Mouse (Mus musculus) intestine, embryonic 16.5 days (tissue): ENCODE measurements at regions not wholly inside any gene's neighbourhood (a gene's known extent, or its start where the extent isn't known, plus 50 kb on each side); places are given as distances from the start of the nearest gene placed in this dataset.
A peak's percentile ranks its signal among the peaks of the same experiment; 100 is the strongest.

ENCODE experiments used
- ATAC-seq: fragments of 200-750 bp; cut with Nextera tagmentation; 2 replicates; pipeline ENCODE4 v1.8.0; 2017; ENCODE audit warnings: moderate TSS enrichment, moderate library complexity
- H3K27ac ChIP-seq: fragments of 300-500 bp; sonication (generic); 2 replicates; pipeline ENCODE4 v1.5.1; 2014; ENCODE audit warnings: mild to moderate bottlenecking, low read length
- H3K27me3 ChIP-seq: fragments of 300-500 bp; sonication (generic); replicated peaks from 2 replicates; pipeline ENCODE4 v1.6.1; 2014; ENCODE audit warnings: low read length, control low read depth, mixed read lengths; ENCODE audit not compliant: control insufficient read depth, insufficient read depth
- H3K36me3 ChIP-seq: fragments of 300-500 bp; sonication (generic); 2 replicates; pipeline ENCODE4 v1.6.1; 2014; ENCODE audit warnings: low read length, control low read depth; ENCODE audit not compliant: control insufficient read depth, insufficient read depth
- H3K4me1 ChIP-seq: fragments of 300-500 bp; sonication (generic); 2 replicates; pipeline ENCODE4 v1.6.1; 2014; ENCODE audit warnings: low read length, control low read depth, mixed read lengths; ENCODE audit not compliant: control insufficient read depth, insufficient read depth
- H3K4me2 ChIP-seq: fragments of 300-500 bp; sonication (generic); 2 replicates; pipeline ENCODE4 v1.6.1; 2014; ENCODE audit warnings: low read depth, low read length, control low read depth
- H3K4me3 ChIP-seq: fragments of 300-500 bp; sonication (generic); 2 replicates; pipeline ENCODE4 v1.5.1; 2014; ENCODE audit warnings: mild to moderate bottlenecking, low read length
- H3K9ac ChIP-seq: fragments of 300-500 bp; sonication (generic); 2 replicates; pipeline ENCODE4 v1.6.1; 2014; ENCODE audit warnings: low read depth, low read length
- H3K9me3 ChIP-seq: fragments of 300-500 bp; sonication (generic); 2 replicates; pipeline ENCODE4 v1.6.1; 2016; ENCODE audit warnings: low read length, control low read depth; ENCODE audit not compliant: control insufficient read depth
- WGBS: fragments of 180-500 bp; shearing (Covaris S2); extraction: QIAGEN DNeasy Blood & Tissue Kit; methylation state at CpG from one replicate; pipeline ENCODE4 v1.1.7; 2014; 5-methylcytosine and 5-hydroxymethylcytosine counted together

GRCm38 (mm10) chr6:98775780-98776179, 433.2 kb upstream of the Gm765 start:
- no peak for ATAC-seq
- no peaks in the 10 kb centered on the region for H3K36me3 ChIP-seq
- H3K27me3 ChIP-seq: no peaks in the 10 kb centered on the region
- no peaks in the 10 kb centered on the region for H3K4me1 ChIP-seq
- H3K9ac ChIP-seq: no peak overlapping the region
- WGBS: 81% methylated on average over 1 of the region's 1 CpGs
- no peak overlapping the region for H3K4me3 ChIP-seq
- no peak overlapping the region for H3K4me2 ChIP-seq
- H3K27ac ChIP-seq: no peak overlapping the region
- H3K9me3 ChIP-seq: no peaks in the 10 kb centered on the region

GRCm38 (mm10) chr6:98769999-98770398, 427.4 kb upstream of the Gm765 start:
- Histone ChIP-seq H3K9me3 (no peaks in the 10 kb centered on the region), H3K27me3 (no peaks in the 10 kb centered on the region), H3K27ac (no peak overlapping the region), H3K4me3 (no peak overlapping the region), H3K4me2 (no peak overlapping the region), H3K36me3 (no peaks in the 10 kb centered on the region), H3K9ac (no peak overlapping the region), H3K4me1 (no peaks in the 10 kb centered on the region)
- WGBS: 51% methylated on average over 2 of the region's 2 CpGs
- ATAC-seq: no peak

- Histone ChIP-seq H3K9ac (no peak overlapping the region), H3K4me3 (no peak overlapping the region), H3K27me3 (no peaks in the 10 kb centered on the region), H3K27ac (no peak overlapping the region), H3K9me3 (no peaks in the 10 kb centered on the region), H3K36me3 (no peaks in the 10 kb centered on the region), H3K4me1 (no peaks in the 10 kb centered on the region), H3K4me2 (no peak overlapping the region)
- whole genome bisulfite sequencing: 89% methylated on average over 6 of the region's 6 CpGs
- no peak for ATAC-seq
Measured at GRCm38 (mm10) chr6:98769322-98769721, 426.8 kb upstream of the Gm765 start.

- Histone ChIP-seq H3K9me3 (no peaks in the 10 kb centered on the region), H3K4me2 (no peak overlapping the region), H3K4me3 (no peak overlapping the region), H3K27ac (no peak overlapping the region), H3K27me3 (no peaks in the 10 kb centered on the region), H3K9ac (no peak overlapping the region), H3K4me1 (no peaks in the 10 kb centered on the region), H3K36me3 (no peaks in the 10 kb centered on the region)
- ATAC-seq: no peak
- WGBS: 72% methylated on average over 7 of the region's 7 CpGs
Measured at GRCm38 (mm10) chr6:98767858-98768336, 425.3 kb upstream of the Gm765 start.

GRCm38 (mm10) chr6:98754487-98754886, 411.9 kb upstream of the Gm765 start:
- no peak for ATAC-seq
- Histone ChIP-seq H3K4me1 (no peaks in the 10 kb centered on the region), H3K27me3 (no peaks in the 10 kb centered on the region), H3K36me3 (no peaks in the 10 kb centered on the region), H3K4me2 (no peak overlapping the region), H3K9me3 (no peaks in the 10 kb centered on the region), H3K4me3 (no peak overlapping the region), H3K9ac (no peak overlapping the region), H3K27ac (no peak overlapping the region)
- 93% methylated on average over 2 of the region's 2 CpGs for WGBS

- H3K27ac ChIP-seq: no peak overlapping the region
- H3K36me3 ChIP-seq: no peaks in the 10 kb centered on the region
- no peaks in the 10 kb centered on the region for H3K27me3 ChIP-seq
- ATAC-seq: no peak
- no peak overlapping the region for H3K4me2 ChIP-seq
- WGBS: 73% methylated on average over 4 of the region's 4 CpGs
- H3K4me1 ChIP-seq: no peaks in the 10 kb centered on the region
- H3K9ac ChIP-seq: no peak overlapping the region
- H3K9me3 ChIP-seq: no peaks in the 10 kb centered on the region
- H3K4me3 ChIP-seq: no peak overlapping the region
Measured at GRCm38 (mm10) chr6:98748618-98749017, 406.1 kb upstream of the Gm765 start.

- no peaks in the 10 kb centered on the region for H3K27me3 ChIP-seq
- no peak overlapping the region for H3K9ac ChIP-seq
- H3K4me3 ChIP-seq: no peak overlapping the region
- H3K4me1 ChIP-seq: no peaks in the 10 kb centered on the region
- no peak overlapping the region for H3K27ac ChIP-seq
- ATAC-seq: no peak
- H3K36me3 ChIP-seq: no peaks in the 10 kb centered on the region
- 0 out of 2 replicates have a peak overlapping the region, but pooled peaks have one; percentile 19 for H3K4me2 ChIP-seq
- no peaks in the 10 kb centered on the region for H3K9me3 ChIP-seq
- 38% methylated on average over 8 of the region's 8 CpGs for WGBS
Measured at GRCm38 (mm10) chr6:98746976-98747375, 404.4 kb upstream of the Gm765 start.

- no peaks in the 10 kb centered on the region for H3K36me3 ChIP-seq
- H3K27me3 ChIP-seq: no peaks in the 10 kb centered on the region
- WGBS: 97% methylated on average over 2 of the region's 2 CpGs
- no peak overlapping the region for H3K27ac ChIP-seq
- H3K4me1 ChIP-seq: no peaks in the 10 kb centered on the region
- no peak overlapping the region for H3K4me3 ChIP-seq
- no peak overlapping the region for H3K4me2 ChIP-seq
- ATAC-seq: no peak
- H3K9ac ChIP-seq: no peak overlapping the region
- H3K9me3 ChIP-seq: no peaks in the 10 kb centered on the region
Measured at GRCm38 (mm10) chr6:98740447-98740846, 397.9 kb upstream of the Gm765 start.

GRCm38 (mm10) chr6:98731010-98731530, 388.5 kb upstream of the Gm765 start:
- Histone ChIP-seq H3K4me3 (no peak overlapping the region), H3K4me2 (no peak overlapping the region), H3K27me3 (no peaks in the 10 kb centered on the region), H3K4me1 (peaks cover 4% of the 10 kb centered on the region; the same call in 1 of the 2 replicates), H3K27ac (no peak overlapping the region), H3K36me3 (no peaks in the 10 kb centered on the region), H3K9me3 (no peaks in the 10 kb centered on the region), H3K9ac (no peak overlapping the region)
- ATAC-seq: no peak

- ATAC-seq: peak; percentile 98
- H3K9me3 ChIP-seq: no peaks in the 10 kb centered on the region
Measured at GRCm38 (mm10) chr6:98726605-98727144, 384.1 kb upstream of the Gm765 start.

More at GRCm38 (mm10) chr6:98726605-98727144, 384.1 kb upstream of the Gm765 start:
- Histone ChIP-seq H3K4me1 (peaks cover 4% of the 10 kb centered on the region; the same call in 1 of the 2 replicates), H3K27ac (no peak overlapping the region), H3K9ac (no peak overlapping the region), H3K4me3 (no peak overlapping the region), H3K4me2 (no peak overlapping the region), H3K27me3 (no peaks in the 10 kb centered on the region), H3K36me3 (no peaks in the 10 kb centered on the region)
- WGBS: 57% methylated on average over 5 of the region's 5 CpGs
